Mouse (Mus musculus) left cerebral cortex, adult 2 months (tissue): ENCODE data around the gene Unkl. TPM values are rescaled to one million over a fixed set of nuclear protein-coding genes. Genes with fewer than 3 reads are reported as not detected.

ENCODE experiments used
- DNase-seq, 2 experiments: peaks; one replicate each; pipeline ENCODE4 v3.0.0; 2021 to 2022; ENCODE audit warnings: low spot score in 2 of 2, mixed read lengths in 1 of 2; ENCODE audit errors: extremely low spot score in 1 of 2
- H3K27ac ChIP-seq: fragments of 200-600 bp; 2 replicates; pipeline ENCODE4 v1.8.1; 2022
- H3K4me3 ChIP-seq: fragments of 200-600 bp; 2 replicates; pipeline ENCODE4 v1.8.1; 2022
- CTCF ChIP-seq: fragments of 200-600 bp; IDR thresholded peaks from 2 replicates; pipeline ENCODE4 v1.8.1; 2022; ENCODE audit warnings: antibody characterized with exemption, mild to moderate bottlenecking, moderate library complexity
- intact Hi-C: fragments of 180-260 bp; cut with DNase I; formaldehyde crosslinking; loops from one replicate; pipeline ENCODE4 v1.15.1; 2025
- long read RNA-seq, 2 experiments: library from polyadenylated mRNA; stranded (forward); transcript quantifications; one replicate each; pipeline ENCODE4 v2.0.0; 2021; ENCODE audit warnings: borderline mapping rate in 2 of 2
- total RNA-seq, 2 experiments: library from RNA; stranded (reverse); gene quantifications; 2 replicates each; pipeline ENCODE4 v1.2.3; 2021

The Unkl gene
- 10 to 100 TPM; 39.0 to 40.7 TPM for total RNA-seq
- long read RNA-seq, experiment 1, full-length matches to known transcripts, result 14 of 46 reads
- long read RNA-seq, experiment 1, partial matches to known transcripts, result 5 of 46 reads
- long read RNA-seq, experiment 1, other reads (novel, unspliced or antisense), result 27 of 46 reads
- long read RNA-seq, experiment 2, full-length matches to known transcripts, result 10 of 37 reads
- long read RNA-seq, experiment 2, partial matches to known transcripts, result 3 of 37 reads
- long read RNA-seq, experiment 2, other reads (novel, unspliced or antisense), result 24 of 37 reads

GRCm38 (mm10) chr17:25188150-25189031 is at the start of gene Unkl:
Gene Unkl (plus strand): TSS chr17:25188397.
- intact Hi-C loops, result loop anchor here (2.0 kb wide), 1 partner anchor 32 kb away; no protein-coding TSS in a partner anchor
- peak; percentile 76 to 79 for DNase-seq
- H3K4me3 ChIP-seq, result peak within 1 kb of the TSS; percentile 88
- TF ChIP-seq CTCF, result no peak
- H3K27ac ChIP-seq, result peak within 1 kb of the TSS; percentile 93

DNA sequence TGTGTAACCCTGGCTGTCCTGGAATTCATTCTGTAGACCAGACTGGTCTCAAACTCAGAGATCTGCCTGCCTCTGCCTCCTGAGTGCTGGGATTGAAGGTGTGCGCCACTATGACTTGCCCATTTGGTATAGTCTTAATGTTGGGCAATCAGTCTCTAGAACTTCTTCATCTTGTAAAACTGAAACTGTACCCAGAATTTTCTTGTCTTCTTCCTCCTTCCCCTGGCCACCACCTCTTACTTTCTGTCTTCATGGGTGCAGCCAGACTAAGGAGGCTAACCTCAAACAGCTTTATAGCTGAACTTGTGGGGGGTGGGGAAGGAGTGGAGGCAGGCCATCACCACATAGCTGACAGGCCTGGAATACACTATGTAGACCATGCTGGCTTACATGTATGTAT is 49.4 kb upstream of the Unkl start:
- no peak overlapping the region for H3K4me3 ChIP-seq
- TF ChIP-seq CTCF, result no peak
- DNase-seq, result no peak
- H3K27ac ChIP-seq, result no peak overlapping the region
- intact Hi-C loops, result no loop called here

DNA sequence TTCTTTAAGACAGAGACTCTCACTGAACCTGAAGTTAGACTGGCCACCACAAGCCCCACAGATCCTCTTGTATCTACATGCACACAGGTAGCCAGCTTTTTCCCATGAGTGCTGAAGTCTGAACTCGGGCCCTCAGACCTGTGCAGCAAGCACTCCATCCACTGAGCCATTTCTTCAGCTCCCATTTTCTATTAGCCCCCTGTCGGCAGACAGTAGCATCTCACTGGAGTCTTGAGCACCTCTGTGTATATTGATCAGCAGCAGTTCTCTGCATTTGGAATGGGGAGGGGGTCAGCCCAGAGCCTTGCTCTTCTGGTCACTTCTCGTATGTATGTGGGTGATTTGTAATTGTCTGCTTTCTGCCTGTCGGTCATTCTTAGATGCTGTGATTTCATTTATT is 48.2 kb upstream of the Unkl start:
- TF ChIP-seq CTCF, result peak; percentile 41
- no peak for DNase-seq
- H3K4me3 ChIP-seq, result no peak overlapping the region
- H3K27ac ChIP-seq, result no peak overlapping the region
- intact Hi-C loops, result no loop called here

- intact Hi-C loops, result no loop called here
- no peak for DNase-seq
- H3K4me3 ChIP-seq, result no peak within 1 kb of the TSS
- H3K27ac ChIP-seq, result no peak within 1 kb of the TSS
- TF ChIP-seq CTCF, result no peak
These were observed 26.0 kb upstream of the Unkl start, which contains the start of gene Ccdc154 for GRCm38 (mm10) chr17:25162161-25162560. Gene Ccdc154 (plus strand): TSS chr17:25162461.

DNA sequence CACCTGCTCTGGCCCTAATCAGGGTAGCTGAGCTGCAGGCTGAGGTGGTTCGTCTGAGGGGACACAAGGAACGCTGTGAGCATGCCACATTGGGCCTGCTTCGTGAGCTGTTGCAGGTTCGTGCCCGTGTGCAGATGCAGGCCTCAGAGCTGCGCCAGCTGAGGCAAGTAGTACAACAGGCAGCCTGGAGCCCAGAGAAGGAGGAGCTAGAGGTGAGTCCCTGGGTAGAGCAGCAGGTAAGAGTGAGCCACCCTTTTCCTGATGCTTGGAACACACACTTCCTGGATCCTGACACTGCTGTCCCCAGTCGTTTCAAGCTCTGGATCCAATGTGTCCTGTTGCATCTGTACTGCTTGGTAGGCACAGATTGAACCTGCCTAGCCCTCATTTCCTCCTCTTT is 24.8 kb upstream of the Unkl start:
- no peak overlapping the region for H3K27ac ChIP-seq
- no peak for TF ChIP-seq CTCF
- intact Hi-C loops, result no loop called here
- DNase-seq, result no peak
- no peak overlapping the region for H3K4me3 ChIP-seq

DNA sequence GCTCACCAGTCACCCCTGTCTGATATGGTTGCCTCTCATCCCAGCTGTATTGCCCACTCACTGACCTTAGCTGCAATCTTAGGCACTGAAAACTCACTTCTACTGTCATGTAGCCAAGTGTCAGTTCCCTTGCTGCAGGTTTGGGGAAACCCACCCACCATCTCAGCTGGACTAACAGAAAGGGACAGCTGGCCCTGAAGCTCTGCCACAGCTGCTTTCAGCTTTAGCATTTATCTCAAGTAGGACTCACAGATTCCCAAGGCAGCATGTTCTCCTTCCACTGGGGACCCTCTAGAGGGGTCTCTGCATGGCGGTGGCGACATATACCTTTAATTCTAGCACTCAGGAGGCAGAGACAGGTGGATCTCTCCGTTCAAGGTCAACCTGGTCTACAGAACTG is 23.4 kb upstream of the Unkl start:
- no peak overlapping the region for H3K4me3 ChIP-seq
- DNase-seq, result no peak
- no peak overlapping the region for H3K27ac ChIP-seq
- intact Hi-C loops, result no loop called here
- no peak for TF ChIP-seq CTCF

GRCm38 (mm10) chr17:25165970-25166671 is 22.1 kb upstream of the Unkl start:
- intact Hi-C loops, result no loop called here
- no peak for TF ChIP-seq CTCF
- no peak overlapping the region for H3K27ac ChIP-seq
- no peak overlapping the region for H3K4me3 ChIP-seq
- no peak for DNase-seq

- Histone ChIP-seq H3K4me3 (no peak overlapping the region), H3K27ac (no peak overlapping the region)
- no peak for TF ChIP-seq CTCF
- DNase-seq, result no peak
- intact Hi-C loops, result no loop called here
These were observed 18.5 kb upstream of the Unkl start for GRCm38 (mm10) chr17:25169706-25170105.

DNA sequence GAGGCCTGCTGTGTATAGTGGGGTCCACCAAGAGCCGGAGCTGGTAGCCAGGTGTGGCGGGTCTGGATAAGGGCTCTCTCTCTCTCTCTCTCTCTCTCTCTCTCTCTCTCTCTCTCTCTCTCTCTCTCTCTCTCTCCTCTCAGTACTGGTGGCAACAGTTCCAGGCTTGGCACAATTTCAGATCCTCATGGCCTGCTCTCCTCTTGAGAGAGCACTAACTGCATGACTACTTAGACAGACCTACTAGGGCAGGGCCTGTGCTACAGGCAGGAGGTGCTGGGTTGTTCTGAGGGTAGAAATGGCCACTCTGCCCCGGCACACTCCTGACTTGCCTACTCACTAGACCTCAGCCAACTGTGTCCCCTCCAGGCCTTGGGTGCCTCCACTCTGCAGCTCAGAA is 15.6 kb upstream of the Unkl start:
- no peak overlapping the region for H3K4me3 ChIP-seq
- no peak for TF ChIP-seq CTCF
- no peak for DNase-seq
- no peak overlapping the region for H3K27ac ChIP-seq
- intact Hi-C loops, result no loop called here

DNA sequence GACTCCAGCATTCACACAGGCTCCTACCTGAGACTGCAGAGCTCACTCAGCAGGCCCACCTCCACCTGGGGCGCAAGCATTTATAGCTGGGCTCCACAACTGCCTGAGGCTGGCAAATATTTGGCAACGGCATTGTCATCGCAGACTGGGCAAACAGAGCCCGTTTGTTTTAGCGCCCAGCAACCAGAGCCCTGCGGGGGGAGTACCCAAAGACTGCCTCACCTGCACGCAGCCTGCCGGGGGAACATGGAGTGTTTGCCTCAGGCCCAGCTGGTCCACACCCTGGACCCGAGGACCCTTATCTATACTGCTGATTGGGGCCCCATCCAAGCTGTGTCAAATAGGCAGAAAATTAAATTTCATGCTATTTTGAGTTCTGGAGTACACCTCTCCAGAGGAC is 12.8 kb upstream of the Unkl start, which contains the start of gene Gm38655:
TSS of gene Gm38655 (minus strand) at position 61 of the 400 bp plus-strand sequence.
- H3K4me3 ChIP-seq, result no peak within 1 kb of the TSS
- no peak for DNase-seq
- no peak for TF ChIP-seq CTCF
- intact Hi-C loops, result no loop called here
- H3K27ac ChIP-seq, result no peak within 1 kb of the TSS

DNA sequence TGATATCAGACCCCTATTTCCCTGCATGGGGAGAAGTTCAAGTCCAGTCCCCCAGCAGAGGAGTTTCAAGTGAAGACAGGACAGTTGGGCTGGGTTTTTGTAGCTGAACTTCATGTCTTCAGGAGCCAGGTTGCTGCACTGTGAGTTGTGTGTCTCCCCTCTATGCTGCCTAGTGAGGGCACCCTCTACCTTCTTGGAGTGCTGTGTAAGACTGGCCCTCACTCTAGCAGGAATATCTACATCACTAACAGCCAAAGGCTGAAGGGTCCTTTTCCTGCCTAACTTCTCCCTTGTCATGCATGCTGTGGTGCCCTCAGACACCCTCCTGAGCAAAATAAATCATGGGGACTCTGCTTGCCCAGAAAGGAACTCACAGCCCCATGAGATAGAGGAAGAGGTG is 5.0 kb upstream of the Unkl start:
- intact Hi-C loops, result loop anchor here (5.0 kb wide), 1 partner anchor 89 kb away; the partner anchor contains the start of gene Ube2i
- TF ChIP-seq CTCF, result no peak; the same call in 1 of the 2 replicates
- no peak overlapping the region for H3K4me3 ChIP-seq
- no peak for DNase-seq
- H3K27ac ChIP-seq, result peak overlapping the region; percentile 91; the same call in 1 of the 2 replicates
